Mouse (Mus musculus): Measurements from ENCODE around the gene Mical3. TPM values are rescaled to one million over a fixed set of nuclear protein-coding genes. Genes with fewer than 3 reads are reported as not detected.

Gene Mical3
- polyA plus RNA-seq (2012; rRNA removed): 16.2 TPM in 2 replicates

- H3K27me3 ChIP-seq (ENCODE audit: control insufficient read depth, insufficient read depth, low read length): no peaks in the 10 kb centered on the region
- TF ChIP-seq POLR2A (IDR thresholded peaks at IDR 0.05; ENCODE audit: control insufficient read depth, extremely low read depth, insufficient read depth, low read length, poor library complexity) (no peak), CTCF (IDR thresholded peaks at IDR 0.05; ENCODE audit: borderline replicate concordance, control insufficient read depth, extremely low read depth, insufficient read depth, low read length, poor library complexity) (no peak)
- peak; percentile 51 for DNase-seq
- WGBS: 2% methylated on average over 17 of the region's 17 CpGs
- 0 out of 2 replicates have a peak within 1 kb of the TSS, but pooled peaks have one; percentile 7 for H3K4me3 ChIP-seq (ENCODE audit: control insufficient read depth, insufficient read depth, low read length)
- peaks cover 11% of the 10 kb centered on the region for H3K4me1 ChIP-seq (replicated peaks; ENCODE audit: control insufficient read depth, insufficient read depth, low read length)
- H3K36me3 ChIP-seq (ENCODE audit: control insufficient read depth, insufficient read depth, low read length): no peaks in the 10 kb centered on the region
- no peak within 1 kb of the TSS for H3K27ac ChIP-seq (ENCODE audit: control insufficient read depth, insufficient read depth, low read length)
Measured at GRCm38 (mm10) chr6:121130773-121131172, at the start of gene Mical3. Gene Mical3, minus strand, starts transcription at chr6:121130999.

- DNase-seq: no peak
- WGBS: 81% methylated on average over 7 of the region's 7 CpGs
- H3K27ac ChIP-seq (ENCODE audit: control insufficient read depth, insufficient read depth, low read length): no peak overlapping the region
Measured at GRCm38 (mm10) chr6:121179846-121180245, 49.0 kb upstream of the Mical3 start.

GRCm38 (mm10) chr6:121178700-121179358, 48.0 kb upstream of the Mical3 start:
- 42% methylated on average over 7 of the region's 7 CpGs for WGBS
- Histone ChIP-seq H3K4me3 (ENCODE audit: control insufficient read depth, insufficient read depth, low read length) (no peak overlapping the region), H3K4me1 (replicated peaks; ENCODE audit: control insufficient read depth, insufficient read depth, low read length) (peaks cover 6% of the 10 kb centered on the region), H3K27ac (ENCODE audit: control insufficient read depth, insufficient read depth, low read length) (no peak overlapping the region), H3K36me3 (ENCODE audit: control insufficient read depth, insufficient read depth, low read length) (no peaks in the 10 kb centered on the region), H3K27me3 (ENCODE audit: control insufficient read depth, insufficient read depth, low read length) (no peaks in the 10 kb centered on the region)
- TF ChIP-seq CTCF (IDR thresholded peaks at IDR 0.05; ENCODE audit: borderline replicate concordance, control insufficient read depth, extremely low read depth, insufficient read depth, low read length, poor library complexity): no peak
- no peak for TF ChIP-seq POLR2A (IDR thresholded peaks at IDR 0.05; ENCODE audit: control insufficient read depth, extremely low read depth, insufficient read depth, low read length, poor library complexity)
- DNase-seq: peak; percentile 59

More at GRCm38 (mm10) chr6:121179846-121180245, 49.0 kb upstream of the Mical3 start:
- no peaks in the 10 kb centered on the region for H3K36me3 ChIP-seq (ENCODE audit: control insufficient read depth, insufficient read depth, low read length)
- TF ChIP-seq POLR2A (IDR thresholded peaks at IDR 0.05; ENCODE audit: control insufficient read depth, extremely low read depth, insufficient read depth, low read length, poor library complexity) (no peak), CTCF (IDR thresholded peaks at IDR 0.05; ENCODE audit: borderline replicate concordance, control insufficient read depth, extremely low read depth, insufficient read depth, low read length, poor library complexity) (no peak)
- H3K4me3 ChIP-seq (ENCODE audit: control insufficient read depth, insufficient read depth, low read length): no peak overlapping the region
- H3K27me3 ChIP-seq (ENCODE audit: control insufficient read depth, insufficient read depth, low read length): no peaks in the 10 kb centered on the region
- H3K4me1 ChIP-seq (replicated peaks; ENCODE audit: control insufficient read depth, insufficient read depth, low read length): peaks cover 8% of the 10 kb centered on the region

- H3K36me3 ChIP-seq (ENCODE audit: control insufficient read depth, insufficient read depth, low read length): no peaks in the 10 kb centered on the region
- peaks cover 6% of the 10 kb centered on the region for H3K4me1 ChIP-seq (replicated peaks; ENCODE audit: control insufficient read depth, insufficient read depth, low read length)
- TF ChIP-seq CTCF (IDR thresholded peaks at IDR 0.05; ENCODE audit: borderline replicate concordance, control insufficient read depth, extremely low read depth, insufficient read depth, low read length, poor library complexity) (no peak), POLR2A (IDR thresholded peaks at IDR 0.05; ENCODE audit: control insufficient read depth, extremely low read depth, insufficient read depth, low read length, poor library complexity) (no peak)
- no peak overlapping the region for H3K27ac ChIP-seq (ENCODE audit: control insufficient read depth, insufficient read depth, low read length)
- no peaks in the 10 kb centered on the region for H3K27me3 ChIP-seq (ENCODE audit: control insufficient read depth, insufficient read depth, low read length)
- WGBS: 96% methylated on average over 7 of the region's 7 CpGs
- DNase-seq: no peak
- H3K4me3 ChIP-seq (ENCODE audit: control insufficient read depth, insufficient read depth, low read length): no peak overlapping the region
Measured at GRCm38 (mm10) chr6:121177118-121177708, 46.4 kb upstream of the Mical3 start.

- Histone ChIP-seq H3K27ac (ENCODE audit: control insufficient read depth, insufficient read depth, low read length) (no peak overlapping the region), H3K4me3 (ENCODE audit: control insufficient read depth, insufficient read depth, low read length) (no peak overlapping the region), H3K4me1 (replicated peaks; ENCODE audit: control insufficient read depth, insufficient read depth, low read length) (peaks cover 6% of the 10 kb centered on the region), H3K27me3 (ENCODE audit: control insufficient read depth, insufficient read depth, low read length) (no peaks in the 10 kb centered on the region), H3K36me3 (ENCODE audit: control insufficient read depth, insufficient read depth, low read length) (no peaks in the 10 kb centered on the region)
- no peak for DNase-seq
- TF ChIP-seq POLR2A (IDR thresholded peaks at IDR 0.05; ENCODE audit: control insufficient read depth, extremely low read depth, insufficient read depth, low read length, poor library complexity): no peak
- TF ChIP-seq CTCF (IDR thresholded peaks at IDR 0.05; ENCODE audit: borderline replicate concordance, control insufficient read depth, extremely low read depth, insufficient read depth, low read length, poor library complexity): no peak
- WGBS: 88% methylated on average over 4 of the region's 4 CpGs
Measured at GRCm38 (mm10) chr6:121176731-121177098, 45.9 kb upstream of the Mical3 start.

GRCm38 (mm10) chr6:121176011-121176730, 45.4 kb upstream of the Mical3 start:
- no peak overlapping the region for H3K27ac ChIP-seq (ENCODE audit: control insufficient read depth, insufficient read depth, low read length)
- H3K4me1 ChIP-seq (replicated peaks; ENCODE audit: control insufficient read depth, insufficient read depth, low read length): peaks cover 6% of the 10 kb centered on the region
- DNase-seq: no peak
- H3K27me3 ChIP-seq (ENCODE audit: control insufficient read depth, insufficient read depth, low read length): no peaks in the 10 kb centered on the region
- 72% methylated on average over 14 of the region's 14 CpGs for WGBS
- TF ChIP-seq POLR2A (IDR thresholded peaks at IDR 0.05; ENCODE audit: control insufficient read depth, extremely low read depth, insufficient read depth, low read length, poor library complexity): no peak
- TF ChIP-seq CTCF (IDR thresholded peaks at IDR 0.05; ENCODE audit: borderline replicate concordance, control insufficient read depth, extremely low read depth, insufficient read depth, low read length, poor library complexity): no peak
- H3K4me3 ChIP-seq (ENCODE audit: control insufficient read depth, insufficient read depth, low read length): no peak overlapping the region
- H3K36me3 ChIP-seq (ENCODE audit: control insufficient read depth, insufficient read depth, low read length): no peaks in the 10 kb centered on the region

Measured in thymus, adult 2 months (tissue).